Mouse (Mus musculus) adrenal gland, postnatal 4 days (tissue): ENCODE measurements around the gene Flt1. TPM values are rescaled to one million over a fixed set of nuclear protein-coding genes. Genes with fewer than 3 reads are reported as not detected.

ENCODE experiments used
- DNase-seq, 2 experiments: peaks; one replicate each; pipeline ENCODE4 v3.0.0; 2021 to 2022; ENCODE audit warnings: low spot score in 2 of 2, mixed read lengths in 2 of 2
- total RNA-seq, 2 experiments: library from RNA; stranded (reverse); gene quantifications; 2 replicates each; pipeline ENCODE4 v1.2.3; 2021

The Flt1 gene
- total RNA-seq, 2 experiments from 2014 or later = 31.5 TPM

DNA sequence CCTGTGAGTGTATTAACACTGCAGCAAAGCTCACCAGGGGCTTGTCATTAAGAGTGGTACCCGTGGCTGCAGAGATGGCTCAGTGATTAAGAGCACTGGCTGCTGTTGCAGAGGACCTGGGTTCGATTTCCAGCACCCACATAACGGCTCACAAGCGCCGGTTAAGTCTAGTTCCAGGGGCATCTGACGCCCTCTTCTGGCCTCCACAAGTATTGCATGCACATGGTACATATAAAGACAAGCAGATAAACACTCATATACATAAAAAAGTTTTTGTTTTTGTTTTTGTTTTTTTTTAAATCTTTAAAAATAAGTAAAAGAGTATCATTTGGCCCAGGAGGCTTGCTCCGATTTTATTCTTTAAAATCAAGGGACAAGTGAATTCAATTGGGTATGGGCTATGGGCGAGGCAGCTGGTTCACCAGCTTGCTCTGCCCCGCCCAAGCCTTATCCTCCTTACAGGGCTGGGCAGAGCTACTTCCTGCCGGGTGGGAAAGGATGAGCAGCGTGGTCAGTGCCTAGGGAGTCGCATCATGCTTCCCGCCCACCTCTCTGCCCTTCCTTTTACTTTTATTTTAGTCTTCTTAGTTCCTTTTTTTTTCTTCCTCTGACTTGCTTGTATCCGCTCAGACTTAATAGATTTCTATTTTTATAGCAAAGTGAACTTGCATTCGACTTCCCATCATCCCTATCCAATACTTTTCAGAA is 57.0 kb downstream of the Flt1 start:
- no peak for DNase-seq

DNA sequence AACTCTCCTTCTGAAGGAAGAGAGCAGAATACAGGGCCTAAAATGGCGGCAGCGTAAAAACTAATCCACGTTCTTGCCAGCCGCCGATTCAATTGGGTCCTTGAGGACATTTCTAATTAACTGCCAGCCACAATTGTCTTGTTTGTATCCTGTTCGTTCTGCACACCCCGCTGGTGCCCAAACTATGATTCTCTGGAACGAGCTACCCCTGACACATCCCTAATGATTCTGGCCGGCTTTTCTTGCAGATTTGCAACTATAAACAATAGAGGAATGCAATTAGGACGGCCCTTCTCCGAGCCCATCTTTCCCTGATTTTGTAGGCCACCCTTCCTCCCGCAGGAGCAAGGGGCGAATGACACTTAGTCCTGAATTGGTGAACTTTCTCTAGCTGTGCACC is 59.9 kb downstream of the Flt1 start:
- DNase-seq = no peak

DNA sequence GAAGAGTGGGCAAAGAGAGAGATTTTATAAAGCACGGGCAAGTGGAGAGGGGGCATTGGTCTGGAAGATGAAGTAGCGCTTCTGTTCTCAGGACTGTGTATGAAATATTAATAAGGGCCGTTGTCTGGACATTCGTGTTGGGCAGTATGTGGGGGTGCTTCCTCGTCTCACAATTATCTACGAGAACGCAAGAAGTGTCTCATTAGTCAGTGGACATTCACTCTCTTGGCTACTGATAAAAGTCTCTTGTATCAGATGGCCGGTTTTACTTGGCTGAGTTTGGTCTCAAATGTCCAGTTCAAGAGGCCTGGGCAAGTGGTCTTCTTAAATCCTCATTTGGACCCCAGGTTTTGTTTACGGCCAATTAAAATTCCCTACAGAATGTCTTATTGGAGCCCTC is 60.4 kb downstream of the Flt1 start:
- DNase-seq = no peak

DNA sequence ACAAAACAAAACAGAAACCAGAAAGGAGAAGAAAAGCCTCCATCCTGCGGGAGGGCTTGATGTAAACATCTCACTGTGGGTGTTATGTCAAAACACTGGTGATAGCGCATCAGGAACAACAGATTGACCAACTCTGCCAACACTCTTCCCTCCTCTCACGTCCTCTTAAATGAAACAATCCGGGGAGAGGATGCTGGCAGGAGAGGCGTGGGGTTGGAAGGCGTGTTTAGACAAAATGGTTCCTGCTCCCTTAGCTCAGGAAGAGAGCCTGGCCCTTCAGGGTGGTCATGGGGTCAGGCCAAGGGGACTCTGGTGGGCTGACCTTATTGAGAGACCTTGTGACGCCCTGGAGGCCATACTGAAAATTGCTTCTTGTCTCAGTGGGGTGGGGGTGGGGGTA is 65.9 kb downstream of the Flt1 start:
- no peak for DNase-seq

DNA sequence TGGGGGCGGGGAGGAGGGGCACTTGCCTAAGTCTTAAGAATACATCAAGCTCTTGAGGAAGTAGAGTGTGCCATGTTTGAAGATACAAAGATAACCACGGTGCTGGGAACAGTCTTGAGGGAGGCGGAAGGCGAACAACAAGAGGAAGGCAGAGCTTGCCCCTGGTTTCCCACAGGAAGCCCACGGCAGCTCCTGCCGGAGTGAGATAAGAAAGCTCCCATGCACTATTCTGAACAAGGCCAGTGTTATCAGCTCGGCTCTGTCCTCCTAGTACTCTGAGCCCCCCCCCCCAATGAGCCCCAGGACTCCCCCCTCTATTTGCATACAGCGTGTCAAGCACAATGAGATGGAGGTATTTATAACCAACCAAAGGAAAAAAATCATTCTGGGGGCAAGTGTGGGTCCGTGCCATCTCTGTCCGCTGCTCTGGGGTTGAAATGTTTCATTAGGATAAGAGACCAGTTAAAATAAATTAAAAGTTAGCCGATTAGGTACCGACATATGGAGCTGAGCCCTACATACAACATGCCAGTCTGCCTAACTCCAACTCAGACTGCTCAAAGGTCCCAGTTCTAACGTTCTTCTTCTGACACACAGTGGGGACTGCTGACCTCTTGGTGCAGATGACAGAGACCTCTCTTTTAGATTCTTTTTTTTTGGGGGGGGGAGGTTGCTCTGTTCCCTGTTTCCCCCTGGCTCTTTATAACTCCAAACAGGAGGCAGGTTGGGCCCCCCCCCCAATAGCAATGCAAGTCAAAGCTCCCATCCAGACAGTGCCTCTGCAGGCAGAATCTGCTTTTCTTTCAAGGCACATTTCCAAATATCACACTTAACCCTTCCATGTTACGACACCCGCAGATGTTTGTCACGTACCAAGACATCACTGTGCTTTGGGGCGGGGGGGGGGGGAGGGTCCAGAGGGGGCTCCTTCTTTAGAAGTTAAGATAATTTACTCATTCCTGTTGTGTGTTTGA is 67.6 kb downstream of the Flt1 start:
- DNase-seq = no peak

DNA sequence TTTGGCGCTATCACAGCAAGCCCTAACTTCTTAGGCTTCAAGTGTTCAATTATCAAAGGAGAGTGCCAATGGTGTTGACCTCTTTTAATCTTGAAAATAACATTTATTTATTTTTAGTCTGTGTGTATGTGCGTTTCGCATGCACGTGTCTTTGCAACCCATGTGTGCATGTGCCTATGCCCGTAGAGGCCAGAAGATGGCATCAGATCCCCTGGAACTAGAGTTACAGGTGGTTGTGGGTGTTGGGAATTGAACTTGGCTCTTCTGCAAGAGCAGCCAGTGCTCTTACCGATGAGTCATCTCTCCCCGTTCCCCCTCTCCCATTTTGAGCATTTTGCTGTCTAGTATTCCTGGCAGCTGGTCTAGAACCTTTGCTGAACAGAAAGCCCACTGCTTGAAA is 70.0 kb downstream of the Flt1 start:
- no peak for DNase-seq

DNA sequence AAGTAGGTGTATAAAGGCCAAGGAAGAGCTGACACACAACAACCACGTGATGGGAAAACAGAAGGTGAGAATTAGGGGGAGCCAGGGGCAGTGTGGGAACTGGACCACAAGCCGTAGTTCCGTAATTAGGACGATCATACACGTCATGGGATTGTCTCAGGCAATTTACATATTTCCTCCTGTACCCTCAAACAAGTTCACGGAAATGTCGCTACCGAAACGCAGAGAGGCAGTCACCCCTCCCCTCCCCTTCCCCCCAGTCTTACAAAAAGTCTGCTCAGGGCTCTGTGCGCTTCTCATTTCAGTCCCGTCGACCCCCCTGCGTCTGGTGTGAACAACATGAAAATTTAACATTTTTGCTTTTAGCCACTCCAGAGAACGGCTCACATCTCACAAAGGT is 74.6 kb downstream of the Flt1 start:
- DNase-seq = no peak

DNA sequence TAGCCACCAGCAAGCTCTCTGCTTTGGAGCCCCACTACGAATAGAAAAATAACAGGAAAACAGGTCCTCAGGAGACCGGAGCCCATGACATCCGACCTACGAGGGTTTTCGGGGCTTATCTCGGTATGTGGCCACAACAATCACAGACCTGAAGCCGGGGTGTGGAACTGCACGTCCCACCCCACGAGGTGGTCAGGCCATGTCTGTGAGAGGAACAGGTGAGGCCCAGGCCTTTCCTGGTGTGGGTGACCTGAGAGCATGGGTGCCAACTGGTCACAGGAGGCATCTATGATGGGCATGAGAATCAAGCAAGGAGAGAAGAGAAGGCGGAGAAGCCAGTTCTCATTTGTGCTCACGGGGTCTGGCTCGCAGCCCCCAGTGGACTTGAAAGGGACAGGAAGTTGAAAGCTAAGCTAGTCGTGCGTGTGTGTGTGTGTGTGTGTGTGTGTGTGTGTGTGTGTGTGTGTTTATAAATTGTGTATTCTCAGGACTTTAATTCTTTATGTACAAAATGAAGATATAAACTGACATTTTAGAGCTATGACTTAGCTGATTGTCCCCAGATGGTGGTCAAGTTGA is 79.4 kb downstream of the Flt1 start:
- DNase-seq = no peak

DNA sequence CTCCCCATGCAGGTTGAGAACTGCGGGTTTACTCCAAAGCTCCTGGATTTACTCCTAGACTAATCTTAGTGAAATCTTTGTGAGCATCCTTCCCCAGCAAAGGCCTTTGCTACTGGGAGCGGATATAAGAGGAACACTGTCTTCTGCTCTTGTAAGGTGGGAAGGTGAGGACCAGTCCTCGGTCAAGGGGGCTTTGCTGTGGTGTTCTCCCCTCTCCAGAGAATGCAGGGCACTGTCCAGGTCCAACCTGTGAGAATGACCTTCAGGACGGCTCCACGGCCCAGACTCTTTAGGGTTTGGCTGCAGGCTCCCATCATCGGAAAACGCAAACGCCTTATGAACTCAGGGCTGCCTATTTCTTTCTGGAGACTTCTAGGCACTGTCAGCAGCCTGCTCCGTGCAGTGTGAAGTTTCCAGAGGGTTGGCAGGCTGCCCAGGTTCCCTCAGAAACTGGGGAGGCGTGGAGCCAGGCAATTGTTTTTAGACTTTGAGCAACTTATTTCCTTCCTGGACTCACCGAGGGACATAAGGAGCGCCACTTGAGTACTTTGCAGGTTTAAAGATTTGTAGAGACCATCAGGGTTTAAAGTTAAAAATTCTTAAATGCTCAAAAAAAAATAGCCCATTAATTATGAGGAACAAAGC is 80.7 kb downstream of the Flt1 start:
- peak; percentile 7 to 46 for DNase-seq

DNA sequence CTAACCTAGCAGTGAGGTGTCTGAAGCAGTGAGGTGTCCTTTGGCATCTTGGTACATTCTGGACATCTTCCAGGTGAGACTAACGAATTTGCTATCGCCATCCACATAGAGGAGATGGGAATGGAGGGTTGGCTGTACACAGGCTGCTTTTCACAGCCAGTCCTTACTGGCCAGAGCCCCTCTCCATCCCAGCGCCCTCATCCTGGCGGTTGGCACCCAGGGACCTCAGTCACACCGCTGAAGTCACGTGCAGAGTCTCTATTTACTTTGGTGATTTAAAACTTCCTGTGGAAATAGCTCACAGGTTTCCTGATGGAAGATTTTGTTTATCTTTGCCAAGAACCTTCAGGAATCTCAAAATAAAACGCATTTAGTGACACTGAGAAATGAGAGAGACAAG is 84.4 kb downstream of the Flt1 start:
- no peak for DNase-seq

DNA sequence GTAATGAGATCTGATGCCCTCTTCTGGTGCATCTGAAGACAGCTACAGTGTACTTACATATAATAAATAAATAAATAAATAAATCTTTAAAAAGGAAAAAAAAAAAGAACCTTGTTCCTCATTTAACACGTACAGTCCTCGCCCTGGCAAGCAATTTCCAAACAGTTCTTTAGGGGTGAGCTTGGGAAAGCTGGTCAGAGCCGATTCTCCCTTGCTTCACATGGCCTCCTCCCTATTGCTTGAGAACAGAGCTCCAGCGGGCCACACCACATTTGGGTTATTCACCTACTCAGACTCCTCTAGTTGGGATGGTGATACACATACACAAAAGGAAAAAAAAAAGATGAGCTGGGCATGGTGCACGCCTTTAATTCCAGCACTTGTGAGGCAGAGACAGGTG is 85.9 kb downstream of the Flt1 start:
- no peak for DNase-seq

DNA sequence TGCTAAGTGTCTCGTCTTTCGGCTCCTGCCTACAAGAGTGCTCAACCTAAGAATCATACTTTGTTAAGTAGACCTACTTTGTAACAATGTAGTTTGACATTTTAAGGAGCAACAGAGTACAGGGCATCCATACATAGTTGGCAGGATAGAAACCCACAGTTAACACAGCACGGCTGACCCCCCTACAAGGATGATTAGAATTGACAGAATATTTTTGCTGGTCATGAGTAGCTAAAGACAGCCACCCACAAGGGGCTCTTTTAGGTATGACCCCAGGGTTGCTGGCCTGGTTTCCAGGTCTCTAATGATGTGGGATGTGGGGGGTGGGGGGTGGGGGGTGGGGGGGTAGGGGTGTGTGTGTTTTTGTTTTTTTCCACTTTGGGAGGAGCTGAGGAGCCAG is 89.1 kb downstream of the Flt1 start:
- no peak for DNase-seq

DNA sequence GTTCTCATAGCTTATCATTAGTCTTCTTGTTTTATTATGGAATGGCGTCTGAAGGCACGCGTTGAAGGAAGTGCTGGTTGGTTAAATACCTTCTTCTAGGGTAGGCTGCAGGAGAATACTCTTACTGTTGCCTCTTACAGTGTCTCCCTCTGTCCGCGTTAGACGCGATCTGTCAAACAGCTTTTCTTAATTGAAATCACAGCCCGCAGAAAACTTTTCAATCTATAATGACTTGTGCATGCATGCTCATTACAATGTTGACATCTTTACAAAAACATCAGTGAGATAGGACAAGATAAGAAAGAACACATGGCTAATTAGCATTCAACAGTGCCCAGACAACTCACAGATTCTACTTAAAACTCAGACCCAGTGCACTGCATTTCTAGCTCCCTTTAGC is 89.9 kb downstream of the Flt1 start:
- DNase-seq = no peak

DNA sequence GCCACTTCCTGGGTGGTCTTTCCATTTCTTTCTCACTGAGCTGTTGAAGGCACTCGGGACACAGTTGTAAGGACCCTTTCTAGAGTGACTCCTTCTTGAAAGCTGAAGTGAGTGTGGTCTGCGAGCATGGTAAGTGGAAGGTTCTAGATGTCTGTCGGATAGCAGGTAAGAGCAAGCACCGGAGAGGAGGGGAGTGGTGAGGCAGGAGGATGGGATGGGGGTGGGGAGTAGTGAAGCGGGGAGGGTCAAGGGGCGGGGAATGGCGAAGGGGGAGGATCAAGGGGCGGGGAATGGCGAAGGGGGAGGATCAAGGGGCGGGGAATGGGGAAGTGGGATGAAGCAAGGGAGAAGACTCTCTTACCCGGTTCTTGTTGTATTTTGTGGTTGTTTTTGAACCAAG is 91.8 kb downstream of the Flt1 start:
- DNase-seq = no peak

DNA sequence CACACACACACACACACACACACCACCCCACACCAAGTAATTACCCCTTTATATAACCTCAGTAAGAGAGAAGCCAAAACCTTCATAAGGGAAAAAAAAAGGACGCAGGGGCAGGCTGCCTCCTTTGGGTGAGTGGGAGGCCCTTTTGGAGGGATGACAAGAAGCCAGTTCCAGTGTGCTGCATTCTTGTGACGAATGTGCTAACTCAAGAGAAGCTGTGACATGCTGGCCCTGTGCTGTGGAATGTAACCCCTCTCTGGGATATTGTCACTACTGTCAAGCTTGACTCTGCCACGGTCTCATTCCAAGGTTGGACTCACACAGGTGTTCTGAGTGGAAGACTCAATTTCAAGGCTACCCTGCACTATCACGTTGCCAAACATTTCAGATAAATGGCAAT is 93.1 kb downstream of the Flt1 start:
- no peak for DNase-seq

DNA sequence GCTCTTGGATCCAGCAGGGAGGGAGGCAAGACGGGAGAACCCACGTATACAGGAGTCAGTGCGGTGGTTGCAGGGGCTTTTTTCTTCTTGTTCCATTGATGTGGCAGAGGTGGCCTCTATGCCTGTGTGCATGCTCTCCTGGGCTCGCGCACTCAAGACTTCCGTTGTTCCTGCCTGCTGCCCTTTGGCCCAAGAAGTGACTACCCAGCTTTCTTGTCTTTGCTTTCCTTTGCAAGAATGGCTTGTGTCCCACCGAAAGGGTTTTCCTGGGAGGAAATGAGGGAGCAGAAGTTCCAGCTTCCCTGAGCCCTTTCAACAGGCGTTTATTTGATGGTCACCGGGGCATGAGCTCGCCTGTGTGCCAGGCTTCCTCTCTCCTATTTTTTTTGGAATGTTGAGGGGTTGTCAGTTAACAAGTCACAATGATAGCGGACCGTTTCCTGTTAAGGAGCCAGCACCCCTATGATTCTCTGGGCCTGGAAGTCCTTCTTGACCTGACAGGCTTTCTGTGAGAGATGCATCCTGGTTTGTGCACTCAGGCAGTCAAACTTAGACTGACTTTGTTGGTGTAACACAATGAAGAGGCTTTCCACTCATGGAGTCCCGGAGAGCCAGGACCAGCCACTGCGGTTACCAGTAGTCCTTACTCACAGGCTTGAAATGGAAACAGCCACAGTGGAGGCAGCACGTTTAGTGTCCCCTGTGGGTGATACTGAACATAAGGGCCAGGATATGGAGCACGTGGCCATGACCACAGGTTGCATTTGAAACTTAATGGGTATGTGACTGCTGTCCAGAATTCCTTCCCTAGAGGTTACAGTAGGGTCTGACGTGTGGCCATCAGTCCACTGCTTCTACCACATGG is 95.2 kb downstream of the Flt1 start:
- no peak for DNase-seq

DNA sequence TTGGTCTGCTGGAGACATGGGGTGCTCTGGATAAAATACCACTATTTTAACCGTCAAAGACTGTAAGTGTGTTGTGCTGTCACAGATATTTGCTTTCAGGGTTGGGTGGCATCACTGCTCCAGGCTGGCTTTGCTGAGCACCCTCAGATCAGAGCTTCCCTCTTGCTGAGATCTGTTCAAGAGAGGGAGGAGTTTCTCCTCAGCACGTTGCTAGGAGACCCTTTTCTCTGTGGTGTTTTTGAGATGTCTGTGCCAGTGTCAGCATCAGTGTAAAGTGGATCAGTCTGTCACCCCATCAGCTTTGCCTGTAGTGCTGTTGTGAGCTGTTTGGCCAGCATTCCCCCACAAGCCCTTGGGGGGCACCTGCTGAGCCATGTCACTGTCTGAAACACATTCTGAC is 98.9 kb downstream of the Flt1 start:
- DNase-seq = no peak

DNA sequence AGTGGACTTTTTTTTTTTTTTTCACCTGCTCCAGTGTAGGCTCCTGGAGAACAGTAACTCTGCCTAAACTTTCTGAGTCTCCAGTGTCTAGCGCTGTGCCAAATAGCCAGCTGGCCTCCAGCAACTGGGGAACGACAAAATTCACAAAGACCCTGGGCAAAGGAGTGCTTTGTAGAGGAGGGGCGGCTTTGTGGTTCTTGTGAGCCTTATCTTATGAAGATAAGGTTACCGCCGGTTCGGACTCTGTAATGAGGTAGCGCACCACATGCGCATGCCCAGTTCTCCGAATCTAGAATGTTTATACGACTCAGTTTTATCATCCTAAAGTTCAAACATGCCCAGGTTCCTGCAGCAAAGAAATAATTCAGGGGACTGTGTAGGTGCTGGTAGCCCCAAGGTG is 102.1 kb downstream of the Flt1 start:
- DNase-seq = no peak

DNA sequence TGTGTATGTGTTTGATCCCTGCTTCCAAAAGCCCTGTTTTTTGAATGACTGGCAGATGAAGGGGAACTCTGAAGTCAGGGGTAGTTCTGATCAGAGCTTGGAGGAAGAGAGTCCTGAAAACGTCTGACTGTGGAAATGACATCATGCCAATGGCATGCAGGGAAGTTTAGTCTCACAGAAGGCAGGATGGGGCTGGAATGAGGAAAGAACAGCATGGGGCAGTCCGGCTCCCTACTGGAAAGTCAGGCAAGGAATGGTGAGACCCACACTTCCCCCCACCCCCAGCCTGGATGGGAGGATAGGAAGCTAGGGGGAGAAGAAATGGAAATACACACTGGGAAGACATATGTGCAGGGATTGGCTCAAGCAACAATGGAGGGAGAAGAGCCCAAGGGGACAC is 105.6 kb downstream of the Flt1 start:
- DNase-seq = no peak

DNA sequence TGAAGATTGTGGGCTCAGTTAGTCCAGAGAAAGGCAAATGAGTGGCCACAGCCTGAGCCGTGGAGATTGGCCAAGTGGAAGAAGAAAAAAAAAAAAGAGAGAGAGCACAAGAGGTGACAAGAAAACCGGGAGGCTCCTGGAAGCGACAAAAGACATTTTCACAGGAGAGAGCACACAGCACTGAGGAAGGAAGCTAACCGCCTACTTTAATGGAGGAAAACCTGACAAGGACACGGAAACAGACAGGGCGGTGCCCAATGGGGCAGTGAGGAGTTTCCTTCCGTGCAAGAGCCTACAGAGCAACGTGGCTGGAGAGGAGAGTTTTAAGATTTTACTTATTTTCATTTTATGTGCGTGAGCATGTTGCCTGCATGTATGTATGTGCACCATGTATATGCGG is 107.6 kb downstream of the Flt1 start:
- no peak for DNase-seq

DNA sequence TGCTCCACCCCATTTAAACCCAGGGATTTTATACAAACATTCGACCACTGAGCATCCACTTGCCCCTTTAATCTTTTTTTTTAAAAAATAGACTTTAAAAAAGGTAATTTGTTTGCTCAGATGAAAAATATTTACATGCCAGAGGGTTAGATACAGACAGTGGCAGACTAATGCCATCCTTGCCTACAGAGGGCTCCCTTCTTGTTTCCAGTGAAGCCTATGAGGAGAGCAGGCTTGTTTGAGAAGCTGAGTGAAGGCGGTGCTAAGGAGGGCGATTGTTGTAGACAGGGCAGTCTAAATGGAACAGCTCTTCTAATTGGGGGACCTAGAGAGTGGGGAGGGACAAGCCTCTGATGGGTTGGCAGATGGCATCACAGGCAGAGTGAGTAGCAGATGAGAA is 109.4 kb downstream of the Flt1 start:
- DNase-seq = no peak
